Mouse (Mus musculus): Measurements from ENCODE around the gene Ccdc130.
A peak's percentile ranks its signal among the peaks of the same experiment; 100 is the strongest.
"Not testable (repeated sequence)": the region's sequence is repeated elsewhere in the genome, so short reads cannot be mapped to it uniquely, and the experiment has no call there.

DNA sequence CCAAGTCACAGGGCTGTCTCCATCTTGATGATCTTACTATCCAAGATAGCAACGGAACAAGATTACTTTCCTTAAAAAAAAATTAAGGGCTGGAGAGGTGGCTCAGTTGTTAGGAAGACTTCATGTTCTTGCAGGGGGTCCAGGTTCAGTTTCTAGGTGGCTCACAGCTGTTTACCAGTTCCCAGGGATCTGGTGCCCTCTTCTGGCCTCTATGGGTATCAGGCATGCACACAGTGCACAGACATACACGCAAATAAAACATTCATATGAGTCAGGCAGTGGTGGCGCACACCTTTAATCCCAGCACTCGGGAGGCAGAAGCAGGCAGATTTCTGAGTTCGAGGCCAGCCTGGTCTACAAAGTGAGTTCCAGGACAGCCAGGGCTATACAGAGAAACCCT is 15.5 kb upstream of the Ccdc130 start:
- TF ChIP-seq POLR2A (IDR thresholded peaks at IDR 0.05; ENCODE audit: borderline replicate concordance, control insufficient read depth, low read depth, low read length) = not testable (repeated sequence)
- peak; percentile 69; the same call in 1 of the 2 replicates for TF ChIP-seq CTCF (IDR thresholded peaks at IDR 0.05; ENCODE audit: control insufficient read depth, insufficient read depth, low read length)

Measured in bone marrow, adult 2 months (tissue).